Mouse (Mus musculus): Measurements from ENCODE around the gene Fasl.

- no peak for TF ChIP-seq CTCF (IDR thresholded peaks at IDR 0.05; ENCODE audit: insufficient read depth, low read length)
- no peak for TF ChIP-seq POLR2A (IDR thresholded peaks at IDR 0.05; ENCODE audit: borderline replicate concordance, extremely low read depth, low read depth, low read length)
Observed at GRCm38 (mm10) chr1:161769329-161769728, 19.0 kb downstream of the Fasl start.
